Mouse (Mus musculus): ENCODE measurements around the gene Ankrd28.
"Not testable (repeated sequence)": the region's sequence is repeated elsewhere in the genome, so short reads cannot be mapped to it uniquely, and the experiment has no call there.

The Ankrd28 gene

DNA sequence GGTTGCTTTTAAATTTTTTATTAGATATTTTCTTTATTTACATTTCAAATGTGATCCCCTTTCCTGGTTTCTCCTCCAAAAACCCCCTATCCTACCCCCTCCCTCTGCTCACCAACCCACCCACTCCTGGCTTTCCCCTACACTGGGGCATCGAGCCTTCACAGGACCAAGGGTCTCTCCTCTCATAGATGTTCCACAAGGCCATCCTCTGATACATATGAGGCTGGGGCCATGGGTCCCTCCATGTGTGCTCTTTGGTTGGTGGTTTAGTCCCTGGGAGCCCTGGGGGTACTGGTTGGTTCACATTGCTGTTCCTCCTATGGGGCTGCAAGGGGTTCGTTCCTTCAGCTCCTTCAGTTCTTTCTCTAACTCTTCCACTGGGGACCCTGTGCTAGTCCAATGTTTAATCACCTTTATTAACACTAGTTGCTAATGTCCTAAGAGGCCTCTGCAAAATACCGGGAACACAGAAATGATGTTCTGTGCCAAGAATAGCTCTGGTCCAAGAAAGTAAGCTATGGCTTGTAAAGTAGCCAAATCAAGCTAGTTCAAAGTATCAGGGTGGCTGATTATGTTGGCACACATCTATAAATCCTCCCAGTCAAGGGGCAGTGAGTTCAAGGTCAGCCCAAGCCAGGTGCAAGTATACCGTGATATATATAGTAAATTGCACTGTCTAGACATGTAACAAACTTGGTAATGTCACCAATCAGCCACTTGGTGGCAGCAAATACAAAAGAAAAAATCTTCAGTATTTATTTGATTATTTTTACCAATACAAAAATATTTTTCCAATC, 36.3 kb downstream of the Ankrd28 start:
- DNase-seq (ENCODE audit: low spot score), result no peak

DNA sequence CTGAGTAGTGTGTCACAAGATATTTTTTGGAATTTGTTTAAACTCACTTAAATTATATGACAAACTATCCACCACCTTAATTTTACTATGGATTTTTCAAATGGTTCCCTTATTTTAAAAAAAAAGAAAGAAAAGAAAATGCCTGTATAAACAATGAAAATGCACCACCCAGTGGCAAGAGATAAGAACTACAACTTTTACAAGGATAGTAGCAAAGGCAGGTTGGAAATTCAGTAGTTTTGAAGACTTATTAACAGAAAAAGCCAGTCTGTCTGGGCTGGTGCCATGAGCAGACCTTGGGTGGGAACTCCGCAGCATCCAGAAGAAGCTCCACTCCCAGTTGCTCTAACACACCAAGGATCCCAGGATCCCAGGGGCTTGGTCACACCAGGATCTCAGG, 39.7 kb downstream of the Ankrd28 start:
- DNase-seq (ENCODE audit: low spot score), result no peak

DNA sequence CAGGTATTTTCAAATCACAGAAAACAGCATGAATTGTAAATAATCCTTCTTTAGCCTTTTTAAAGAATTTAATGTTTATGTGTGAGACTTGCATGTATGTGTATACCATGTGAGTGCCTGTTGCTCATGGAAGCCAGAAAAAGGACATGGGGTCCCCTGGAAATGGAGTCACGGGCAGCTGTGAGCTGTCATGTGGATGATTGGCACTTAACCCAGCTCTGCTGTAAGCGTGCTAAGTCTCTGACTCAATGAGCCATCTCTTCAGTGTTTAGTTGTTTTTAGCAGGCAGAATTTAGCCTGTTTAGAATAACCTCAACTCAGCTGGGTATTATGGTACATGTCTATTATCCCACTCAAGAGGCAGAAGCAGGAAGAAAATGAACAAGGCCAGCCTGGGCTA, 43.5 kb downstream of the Ankrd28 start:
- no peak for DNase-seq (ENCODE audit: low spot score)

DNA sequence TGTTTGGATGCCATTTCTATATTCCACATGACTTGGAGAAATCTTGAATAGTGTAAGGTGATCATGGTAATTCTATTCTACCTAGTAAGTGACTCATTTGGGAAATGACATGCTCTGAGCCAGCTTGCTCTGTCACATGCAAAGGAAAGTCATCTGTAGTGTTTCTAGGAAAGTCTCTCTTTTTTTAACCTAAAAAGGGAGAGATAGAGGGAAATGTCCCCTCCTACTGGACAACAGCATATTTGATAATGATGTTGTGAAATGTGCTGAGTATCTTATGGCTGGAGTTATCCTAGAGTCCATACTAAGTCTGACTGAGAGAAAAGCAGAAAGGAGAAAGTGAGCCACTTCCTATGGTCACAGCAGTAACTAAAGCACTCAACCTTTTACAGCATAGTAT, 44.8 kb downstream of the Ankrd28 start:
- no peak for DNase-seq (ENCODE audit: low spot score)

DNA sequence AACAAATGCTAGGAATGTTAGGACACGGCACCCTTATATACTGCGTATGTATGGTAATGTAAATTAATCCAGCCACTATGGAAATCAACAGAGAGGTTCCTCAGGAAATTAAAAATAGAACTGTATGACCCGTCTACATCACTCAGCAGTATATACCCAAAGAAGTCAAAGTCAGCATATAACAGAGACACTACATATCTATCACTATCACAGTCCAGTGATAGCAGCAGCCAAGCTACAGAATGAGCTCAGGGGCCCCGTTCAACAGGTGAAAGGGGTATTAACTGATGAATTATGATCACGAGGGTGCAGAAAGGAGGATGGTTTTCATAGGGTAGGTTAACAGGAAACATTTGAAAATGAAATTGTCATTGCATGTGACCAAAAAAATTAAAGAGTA, 45.5 kb downstream of the Ankrd28 start:
- no peak for DNase-seq (ENCODE audit: low spot score)

DNA sequence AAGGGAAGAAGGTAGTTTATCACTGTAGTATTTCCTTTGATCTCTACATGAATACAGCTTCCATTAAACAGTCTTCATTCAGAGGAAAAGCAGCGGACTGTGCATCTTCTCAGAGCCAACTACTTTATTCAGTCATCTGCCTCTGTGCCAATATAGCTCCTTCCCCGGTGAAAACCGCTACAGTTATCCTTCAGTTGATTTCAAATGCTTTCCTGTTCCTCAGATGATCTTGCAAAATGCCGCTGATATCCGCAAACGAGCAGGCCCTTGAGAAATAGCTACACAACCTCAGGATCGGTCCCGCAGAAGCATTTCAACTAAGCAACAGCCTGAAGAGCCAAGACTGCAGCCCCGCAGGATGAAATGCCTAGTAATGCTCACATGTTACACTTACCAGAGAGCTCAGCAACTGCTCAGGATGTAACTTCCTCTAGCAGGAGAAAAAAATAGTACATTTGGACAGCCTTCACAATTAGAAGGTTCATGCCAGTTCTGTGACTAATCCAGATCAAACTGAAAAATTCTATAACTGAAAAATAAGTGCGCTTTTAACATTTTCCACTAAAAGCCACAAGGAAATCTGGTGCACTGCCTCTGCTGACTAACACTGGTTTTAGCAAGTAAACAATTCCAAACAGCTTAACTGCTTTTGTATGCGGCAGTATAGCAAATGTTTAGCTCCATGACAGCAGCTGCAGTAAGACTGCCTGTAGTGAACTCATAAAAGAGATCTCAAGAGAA, 49.0 kb downstream of the Ankrd28 start:
- no peak for DNase-seq (ENCODE audit: low spot score)

DNA sequence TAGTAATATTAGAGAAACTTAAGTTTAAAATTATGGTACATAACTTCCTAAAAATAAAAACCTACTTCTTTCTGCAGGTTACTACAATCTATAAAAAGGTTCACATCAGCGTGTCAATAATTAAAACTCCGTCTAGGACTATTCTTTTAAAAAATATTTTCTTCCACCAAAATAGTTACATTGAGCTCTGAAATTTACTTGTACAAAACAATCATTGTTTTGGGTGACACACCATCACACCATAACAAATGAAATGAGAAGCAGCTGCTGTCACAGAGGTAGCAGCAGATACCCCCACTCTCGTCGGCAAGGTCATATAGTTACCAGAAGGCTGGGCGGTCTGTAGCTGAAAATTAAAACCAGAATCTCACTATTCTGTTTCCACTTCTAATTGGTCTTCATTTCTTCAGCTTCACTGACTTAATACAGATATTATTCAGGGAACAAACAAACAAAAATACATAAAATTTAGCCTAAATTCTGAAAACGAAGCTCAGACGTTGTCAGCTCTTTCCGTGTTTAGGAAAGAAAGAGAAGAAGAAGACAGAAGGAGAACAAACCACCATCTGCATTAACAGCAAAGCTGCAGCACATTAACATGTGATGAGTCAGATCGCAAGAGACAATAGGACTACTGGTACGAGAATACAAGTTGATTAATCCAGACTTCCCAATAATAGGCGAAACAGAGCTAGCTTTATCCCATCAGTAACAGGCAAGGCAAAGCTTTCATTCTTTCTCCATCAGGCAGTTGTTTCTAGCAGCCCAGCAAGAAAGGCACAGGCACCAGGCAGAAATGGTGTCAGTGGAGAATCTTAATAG, 49.8 kb downstream of the Ankrd28 start:
- DNase-seq (ENCODE audit: low spot score), result no peak

DNA sequence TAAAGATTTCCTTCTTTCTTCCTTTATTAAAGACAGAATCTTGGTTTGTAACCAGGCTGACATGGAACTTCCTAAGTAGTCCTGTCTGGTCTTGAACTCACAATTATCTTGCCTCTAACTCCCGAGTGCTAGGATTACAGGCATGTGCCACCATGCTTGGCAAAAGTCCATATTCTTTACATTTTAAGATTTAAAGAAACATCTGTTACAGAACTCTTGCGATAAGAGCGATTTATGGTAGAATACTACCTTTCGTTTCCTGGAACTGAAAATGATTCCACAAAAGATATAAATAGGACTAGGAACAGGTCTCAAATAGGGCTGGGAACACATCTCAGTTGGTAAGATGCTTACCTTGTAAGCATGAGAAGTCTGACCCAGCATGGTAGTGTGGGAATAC, 56.9 kb downstream of the Ankrd28 start:
- no peak for DNase-seq (ENCODE audit: low spot score)

DNA sequence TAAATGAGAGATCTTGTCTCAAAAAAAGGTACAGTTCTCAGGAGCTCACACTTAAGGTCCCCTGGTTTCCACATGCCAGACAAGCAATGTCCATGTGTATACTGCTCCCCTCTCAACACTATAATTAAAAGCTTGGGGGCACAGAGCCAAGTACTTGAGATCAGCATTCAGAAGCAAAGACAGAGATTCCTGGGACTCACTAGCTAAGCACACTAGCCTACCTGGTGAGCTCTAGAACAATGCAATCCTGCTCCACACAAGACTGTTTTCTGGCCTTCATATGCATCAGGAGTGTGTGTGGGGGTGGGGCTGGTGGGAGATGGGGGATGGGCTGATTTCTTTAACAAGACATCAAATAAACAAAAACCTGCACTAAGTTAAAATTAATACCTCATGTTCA, 58.2 kb downstream of the Ankrd28 start:
- no peak for DNase-seq (ENCODE audit: low spot score)

DNA sequence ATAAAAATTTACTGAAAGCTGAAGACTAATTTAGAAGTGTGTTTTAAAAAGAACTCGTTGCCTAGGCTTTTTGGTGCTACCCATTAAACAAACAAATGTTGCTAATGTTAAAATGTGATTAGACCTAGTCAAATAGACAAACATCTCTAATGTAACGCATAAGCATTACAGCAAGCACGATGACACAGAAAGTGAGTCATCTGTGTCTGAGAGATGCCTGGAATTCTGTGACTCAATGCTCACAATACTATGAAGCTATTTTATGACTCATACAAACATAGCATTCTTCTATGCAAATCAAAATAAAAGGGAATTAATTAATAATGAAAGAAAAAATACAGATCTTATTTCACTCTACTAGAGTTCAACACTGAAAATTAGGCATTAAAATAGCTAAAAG, 61.9 kb downstream of the Ankrd28 start:
- DNase-seq (ENCODE audit: low spot score), result no peak

DNA sequence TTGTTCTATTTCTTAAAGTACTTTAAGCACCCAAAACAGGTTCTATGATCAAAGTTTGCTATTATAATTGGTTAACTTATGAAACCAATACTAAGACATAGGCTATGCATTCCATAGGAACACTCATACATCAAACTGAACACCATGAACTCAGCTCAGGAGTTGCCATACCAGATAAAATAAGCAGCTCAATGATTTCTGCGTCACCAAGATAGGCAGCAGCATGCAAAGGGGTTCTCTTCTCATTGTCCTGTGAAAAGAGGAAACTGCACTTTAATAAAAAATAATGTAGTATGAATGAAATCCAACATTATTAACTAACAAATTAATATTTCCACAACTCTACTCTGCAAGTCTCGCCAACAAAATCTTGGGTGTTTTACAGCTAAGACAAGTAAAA, 66.4 kb downstream of the Ankrd28 start:
- DNase-seq (ENCODE audit: low spot score), result no peak

DNA sequence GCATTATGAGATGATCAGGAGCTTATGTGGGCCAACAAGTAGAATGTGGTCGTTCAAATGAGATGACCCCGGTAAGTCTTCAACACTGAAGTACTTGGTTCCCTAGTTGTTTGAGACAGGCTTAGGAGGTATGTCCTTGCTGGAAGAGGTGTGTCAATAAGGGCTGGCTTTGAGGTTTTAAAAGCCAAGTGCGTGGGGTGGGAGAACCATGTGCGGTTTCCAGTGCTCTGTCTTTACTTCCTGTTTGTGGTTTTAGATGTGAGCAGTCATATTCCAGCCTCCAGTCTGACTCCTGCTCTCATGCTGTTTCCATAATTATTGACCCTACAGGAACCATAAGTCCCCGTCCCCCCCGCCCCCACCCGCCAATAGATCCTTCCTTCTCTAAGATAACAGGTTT, 68.7 kb downstream of the Ankrd28 start:
- no peak for DNase-seq (ENCODE audit: low spot score)

DNA sequence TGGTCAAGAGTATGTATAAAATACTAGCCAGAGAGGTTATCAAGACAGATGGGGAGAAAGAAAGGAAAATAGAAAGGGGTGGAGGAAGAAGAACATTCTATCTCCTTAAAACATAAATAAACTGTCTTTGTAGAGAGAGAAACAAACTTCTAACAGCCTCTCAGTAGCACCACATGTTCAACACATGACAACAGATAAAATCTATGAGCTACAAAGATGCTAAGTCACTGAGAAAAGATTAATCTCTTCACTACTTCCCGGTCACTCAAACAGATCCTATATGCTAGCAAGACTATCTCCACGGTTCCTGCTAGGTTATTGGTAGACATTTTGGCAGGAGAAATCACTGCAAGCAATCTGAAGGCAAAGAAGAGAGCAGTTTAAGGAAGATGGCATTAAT, 71.3 kb downstream of the Ankrd28 start:
- no peak for DNase-seq (ENCODE audit: low spot score)

DNA sequence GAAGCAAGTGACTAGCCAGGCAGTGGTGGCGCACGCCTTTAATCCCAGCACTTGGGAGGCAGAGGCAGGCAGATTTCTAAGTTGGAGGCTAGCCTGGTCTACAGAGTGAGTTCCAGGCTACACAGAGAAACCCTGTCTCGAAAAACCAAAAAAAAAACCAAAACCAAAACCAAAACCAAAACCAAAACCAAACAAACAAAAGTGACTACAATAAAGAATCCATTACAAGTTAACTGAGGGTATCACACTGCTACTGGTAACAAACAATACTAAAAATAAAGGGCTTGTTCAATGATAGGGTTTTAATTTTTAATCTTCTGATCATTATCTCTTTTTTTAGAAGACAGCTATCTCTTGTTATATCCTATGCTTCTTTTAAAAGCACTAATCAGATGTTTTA, 72.0 kb downstream of the Ankrd28 start:
- DNase-seq (ENCODE audit: low spot score), result not testable (repeated sequence)

DNA sequence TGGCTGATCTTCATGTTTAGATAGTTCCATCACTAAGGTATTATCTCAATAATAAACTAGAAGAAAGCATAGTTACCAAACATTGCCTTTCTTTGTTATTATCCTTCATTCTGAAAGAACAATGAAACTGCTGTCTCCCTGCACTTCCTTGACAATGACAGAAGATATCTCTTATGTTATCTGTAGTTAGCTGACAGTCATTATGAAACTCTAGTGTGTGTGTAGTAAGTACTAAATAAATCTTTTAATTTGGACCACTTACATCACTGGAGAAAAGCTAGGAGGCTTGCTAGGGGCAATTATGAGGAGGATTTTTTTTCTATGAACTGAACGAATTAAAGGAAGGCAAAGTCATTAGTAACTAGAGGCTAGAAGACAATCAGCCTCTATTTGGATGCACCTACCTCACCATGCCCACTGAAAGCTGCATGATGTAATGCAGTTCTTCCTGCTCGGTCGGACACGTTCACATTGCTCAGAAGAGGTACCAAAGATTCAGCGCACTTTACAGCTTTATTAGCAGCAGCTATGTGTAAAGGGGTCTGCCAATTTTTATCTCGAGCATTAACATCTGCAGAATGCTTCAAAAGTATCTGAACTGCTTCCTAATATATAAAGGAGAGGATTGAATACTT, 82.1 kb downstream of the Ankrd28 start:
- no peak for DNase-seq (ENCODE audit: low spot score)

DNA sequence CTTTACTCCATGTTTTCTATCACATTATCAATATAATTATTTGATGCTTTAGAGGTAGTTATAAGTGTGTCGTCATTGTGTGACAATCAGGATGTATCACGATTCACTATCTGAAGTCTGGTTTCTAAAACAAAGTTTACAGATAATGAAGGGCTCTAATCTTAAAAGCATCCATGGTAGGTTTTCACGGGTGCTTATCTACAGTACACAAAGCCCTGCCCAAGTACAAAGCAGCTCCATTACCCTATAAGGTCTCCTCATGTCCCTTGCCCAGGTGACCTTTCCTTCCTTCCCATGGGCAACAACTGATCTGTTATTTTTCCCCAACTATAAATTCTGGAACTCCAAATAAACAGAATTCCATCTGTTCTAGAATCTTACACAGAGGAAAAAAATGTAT, 87.9 kb downstream of the Ankrd28 start:
- DNase-seq (ENCODE audit: low spot score), result no peak

DNA sequence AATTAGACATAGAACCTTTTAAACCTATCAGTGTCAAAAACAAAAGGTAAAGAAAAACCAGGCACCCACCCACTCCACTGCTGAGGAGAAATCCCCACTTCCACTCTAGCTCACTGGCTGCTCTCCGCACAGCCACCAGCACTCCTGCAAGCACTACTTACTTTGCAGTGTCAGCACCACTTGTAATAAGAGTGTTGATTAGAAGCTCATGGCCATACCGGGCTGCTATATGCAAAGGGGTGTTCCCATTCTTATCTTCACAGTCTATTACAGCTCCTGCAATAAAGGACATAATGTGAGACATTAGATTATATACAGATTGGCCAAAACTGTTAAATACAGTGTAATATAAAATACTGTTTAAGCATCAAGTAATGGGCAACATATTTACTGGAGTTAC, 95.6 kb downstream of the Ankrd28 start:
- no peak for DNase-seq (ENCODE audit: low spot score)

DNA sequence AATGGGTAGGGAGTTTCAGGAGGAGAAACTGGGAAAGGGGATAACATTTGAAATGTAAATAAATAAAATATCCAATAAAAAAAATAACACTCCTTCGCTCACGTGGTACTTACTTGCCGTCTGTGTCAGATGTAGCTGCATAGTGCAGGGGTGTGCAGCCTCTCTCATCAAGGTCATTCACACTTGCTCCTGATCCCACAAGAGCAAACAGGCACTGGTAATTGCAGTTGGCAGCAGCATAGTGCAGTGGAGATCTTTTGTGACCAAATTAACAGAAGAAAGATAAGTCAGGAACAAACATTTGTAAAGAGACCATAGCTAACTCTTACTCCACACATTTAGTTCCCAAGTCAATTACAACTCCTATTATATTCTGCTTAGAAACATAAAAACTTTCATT, 102.9 kb downstream of the Ankrd28 start:
- DNase-seq (ENCODE audit: low spot score), result no peak

DNA sequence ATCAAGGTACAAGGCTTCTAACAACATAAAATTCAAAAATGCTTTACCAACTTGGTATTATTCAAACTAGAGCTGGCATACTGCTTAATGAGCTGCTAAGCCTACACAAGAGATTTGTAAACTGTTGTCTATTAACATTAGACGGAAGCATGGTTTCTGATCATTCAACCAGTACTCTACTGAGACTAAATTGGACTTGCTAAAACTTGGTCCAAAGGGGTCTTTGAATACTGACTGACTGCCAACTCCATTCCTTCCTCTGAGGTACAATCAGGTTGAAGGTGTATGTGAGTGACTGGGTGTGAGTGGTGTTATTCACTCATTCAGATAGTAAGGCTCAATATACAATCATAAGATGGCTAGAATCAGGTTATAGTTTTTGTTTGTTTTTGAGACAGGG, 107.7 kb downstream of the Ankrd28 start:
- no peak for DNase-seq (ENCODE audit: low spot score)

DNA sequence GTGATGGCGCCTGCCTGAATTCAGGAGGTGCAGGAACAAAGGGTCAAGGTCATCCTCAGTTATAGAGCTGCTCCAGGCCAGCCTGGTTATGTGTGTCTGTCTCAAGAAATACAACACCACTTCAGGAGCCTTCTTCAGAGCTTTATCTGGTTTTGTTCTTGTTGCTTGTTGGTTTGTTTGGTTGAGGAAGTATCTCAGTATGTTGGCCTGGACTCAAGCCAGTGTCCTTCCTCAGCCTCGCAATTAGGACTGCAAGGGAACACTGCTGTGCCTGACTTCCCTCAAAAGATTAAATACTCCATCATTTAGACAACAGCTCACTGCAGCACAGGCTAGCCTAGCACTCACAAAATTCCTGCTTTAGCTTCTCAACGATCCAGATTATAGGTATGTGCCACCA, 109.2 kb downstream of the Ankrd28 start:
- no peak for DNase-seq (ENCODE audit: low spot score)

DNA sequence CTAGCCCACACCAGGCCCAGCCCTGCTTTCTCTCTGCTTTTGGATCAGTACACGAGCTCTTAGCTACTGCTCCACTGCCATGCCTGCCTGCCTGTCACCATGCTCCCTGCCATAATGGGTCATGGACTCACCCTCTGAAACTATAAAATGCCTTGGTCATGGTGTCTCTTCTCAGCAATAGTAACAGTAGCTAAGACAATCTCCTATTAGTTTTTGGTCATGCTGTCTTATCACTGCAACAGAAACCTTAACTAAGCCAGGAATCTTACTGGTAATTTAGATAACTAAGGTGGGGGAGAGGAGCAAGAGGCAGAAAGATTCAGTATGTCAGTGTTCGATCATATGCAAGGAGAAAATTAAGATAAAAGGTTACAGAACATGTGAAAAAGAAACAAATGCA, 112.1 kb downstream of the Ankrd28 start:
- no peak for DNase-seq (ENCODE audit: low spot score)

DNA sequence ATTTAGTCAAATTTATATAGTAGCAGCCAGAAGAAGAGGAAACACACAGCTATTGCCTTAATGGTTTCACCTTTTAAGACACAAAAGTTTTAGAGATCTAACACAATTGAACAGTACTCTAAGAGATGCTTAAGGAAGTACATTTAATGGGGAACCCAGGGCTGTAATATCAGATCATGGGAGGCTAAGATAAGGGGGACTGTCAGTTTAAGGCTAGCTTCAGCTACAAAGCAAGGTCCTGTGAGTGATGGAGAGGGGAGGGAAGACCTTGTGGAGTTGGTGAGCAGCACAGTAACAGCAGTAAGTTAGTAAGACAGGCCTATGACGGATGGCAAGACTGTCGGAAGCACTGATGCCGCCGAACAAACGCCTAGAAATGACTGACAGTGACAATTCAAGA, 113.1 kb downstream of the Ankrd28 start:
- DNase-seq (ENCODE audit: low spot score), result no peak

All from testis, postnatal 10 days (tissue).